Mouse (Mus musculus) heart, adult 10 weeks (tissue): ENCODE data around the gene Ropn1l. TPM values are rescaled to one million over a fixed set of nuclear protein-coding genes. Genes with fewer than 3 reads are reported as not detected.

Experiments
- polyA plus RNA-seq: library from polyadenylated mRNA; stranded (reverse); fragments of 350-450 nt; fragmentation: Illumina TruSeq; extraction: RNeasy Lipid Tissue Mini Kit (QIAGEN cat#74804); gene quantifications from one replicate; pipeline ENCODE4 v1.2.3, GENCODE M21; 2014; ENCODE audit warnings: low read depth, low replicate concordance

Ropn1l gene
- polyA plus RNA-seq: not detected

DNA sequence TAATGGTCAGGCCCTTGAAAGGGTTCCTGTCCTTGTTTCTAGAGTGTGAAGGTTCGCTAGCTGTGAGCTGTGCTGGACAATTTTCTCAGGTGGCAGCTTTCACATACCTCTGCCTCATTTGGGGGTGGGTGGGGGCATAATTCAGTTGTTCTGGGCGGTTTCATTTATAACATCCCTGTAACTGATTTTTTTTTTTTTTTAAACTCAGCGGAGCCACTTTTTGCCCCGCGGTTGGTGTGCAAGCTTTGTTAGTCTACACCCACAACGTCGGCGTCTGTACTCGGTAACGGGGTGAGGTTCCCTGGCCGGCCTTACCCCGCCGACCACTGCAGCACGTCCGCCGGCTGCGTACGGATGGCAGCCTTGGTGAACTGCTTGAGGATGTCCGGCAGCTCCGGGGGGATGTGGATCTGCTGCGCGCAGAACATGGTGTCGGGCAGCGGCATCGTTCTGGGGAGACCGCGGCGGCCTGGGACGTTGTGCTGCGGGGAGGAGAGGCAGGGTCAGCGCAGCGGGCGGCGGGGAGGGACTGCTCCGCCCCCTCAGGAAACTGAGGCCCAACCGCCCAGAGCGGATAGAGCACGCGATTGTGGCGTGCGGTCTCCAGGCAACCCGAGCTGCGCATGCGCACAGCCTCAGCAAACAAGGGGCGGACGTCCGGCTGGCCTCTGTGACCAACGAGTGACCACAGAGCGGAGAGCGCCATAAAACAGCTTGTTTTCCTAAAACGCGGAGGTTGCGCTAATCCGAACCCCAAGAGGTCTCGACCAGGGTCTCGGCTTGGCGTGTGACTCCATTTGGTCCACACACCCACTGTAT is at the start of gene Ropn1l:
Gene Ropn1l (minus strand): TSS at position 640 of the 819 bp plus-strand sequence.

Other genes with a start within 250 kb of the Ropn1l start
- gene Dap, start 229.4 kb downstream of the Ropn1l start, polyA plus RNA-seq: 24.3 TPM
- 19.7 TPM for gene Ankrd33b, start 86.0 kb downstream of the Ropn1l start, polyA plus RNA-seq
- gene March6, start 77.3 kb upstream of the Ropn1l start, polyA plus RNA-seq: 67.4 TPM
- 64.9 TPM for gene Cmbl, start 111.7 kb upstream of the Ropn1l start, polyA plus RNA-seq
- gene Cct5, start 148.1 kb upstream of the Ropn1l start, polyA plus RNA-seq: 166 TPM
- gene Fam173b, start 148.1 kb upstream of the Ropn1l start, polyA plus RNA-seq: 23.7 TPM